Mouse (Mus musculus): Measurements from ENCODE around the gene Rdx. TPM values are rescaled to one million over a fixed set of nuclear protein-coding genes. Genes with fewer than 3 reads are reported as not detected.

Rdx gene
- 100 to 1,000 TPM; 110 to 120 TPM for total RNA-seq (2021)
- 6.2 and 8.4 TPM in 2 replicates for polyA plus RNA-seq (2012; rRNA removed)
- long read RNA-seq, full-length matches to known transcripts: 47 of 58 reads
- long read RNA-seq, partial matches to known transcripts: 9 of 58 reads
- long read RNA-seq, other reads (novel, unspliced or antisense): 2 of 58 reads

GRCm38 (mm10) chr9:52047129-52047820 is at the start of gene Rdx:
Gene Rdx, plus strand, starts transcription at chr9:52047173.
- DNase-seq: peak; percentile 58

GRCm38 (mm10) chr9:52003501-52003900 is 43.5 kb upstream of the Rdx start:
- DNase-seq: peak; percentile 37

- no peak for DNase-seq
Measured at GRCm38 (mm10) chr9:52007341-52007740, 39.6 kb upstream of the Rdx start.

GRCm38 (mm10) chr9:52008511-52008910 is 38.5 kb upstream of the Rdx start:
- DNase-seq: no peak

GRCm38 (mm10) chr9:52012311-52012710 is 34.7 kb upstream of the Rdx start:
- DNase-seq: no peak

GRCm38 (mm10) chr9:52012781-52013436 is 34.1 kb upstream of the Rdx start:
- DNase-seq: no peak

GRCm38 (mm10) chr9:52013900-52014455 is 33.0 kb upstream of the Rdx start:
- peak; percentile 82 for DNase-seq

- DNase-seq: no peak
Measured at GRCm38 (mm10) chr9:52017091-52017490, 29.9 kb upstream of the Rdx start.

GRCm38 (mm10) chr9:52017824-52018223 is 29.1 kb upstream of the Rdx start:
- DNase-seq: no peak

- DNase-seq: no peak
Measured at GRCm38 (mm10) chr9:52018505-52018904, 28.5 kb upstream of the Rdx start.

GRCm38 (mm10) chr9:52027257-52028020 is 19.5 kb upstream of the Rdx start:
- DNase-seq: peak; percentile 74

- peak; percentile 38 for DNase-seq
Measured at GRCm38 (mm10) chr9:52028521-52029405, 18.2 kb upstream of the Rdx start.

GRCm38 (mm10) chr9:52031501-52031900 is 15.5 kb upstream of the Rdx start:
- DNase-seq: no peak

GRCm38 (mm10) chr9:52037493-52037892 is 9.5 kb upstream of the Rdx start:
- no peak for DNase-seq

- DNase-seq: no peak
Measured at GRCm38 (mm10) chr9:52041657-52042056, 5.3 kb upstream of the Rdx start.

GRCm38 (mm10) chr9:52046686-52047085 is 287 bp upstream of the Rdx start:
- no peak for DNase-seq

GRCm38 (mm10) chr9:52047821-52048649 is 1.1 kb downstream of the Rdx start:
- peak; percentile 93 for DNase-seq

GRCm38 (mm10) chr9:52048650-52049081 is 1.7 kb downstream of the Rdx start:
- peak; percentile 81 for DNase-seq

- DNase-seq: peak; percentile 31
Measured at GRCm38 (mm10) chr9:52049605-52050004, 2.6 kb downstream of the Rdx start.

- no peak for DNase-seq
Measured at GRCm38 (mm10) chr9:52050361-52050760, 3.4 kb downstream of the Rdx start.
